Mouse (Mus musculus): Measurements from ENCODE around the gene Zc2hc1b.
A peak's percentile ranks its signal among the peaks of the same experiment; 100 is the strongest.
"Not testable (repeated sequence)": the region's sequence is repeated elsewhere in the genome, so short reads cannot be mapped to it uniquely, and the experiment has no call there.

Gene Zc2hc1b

DNA sequence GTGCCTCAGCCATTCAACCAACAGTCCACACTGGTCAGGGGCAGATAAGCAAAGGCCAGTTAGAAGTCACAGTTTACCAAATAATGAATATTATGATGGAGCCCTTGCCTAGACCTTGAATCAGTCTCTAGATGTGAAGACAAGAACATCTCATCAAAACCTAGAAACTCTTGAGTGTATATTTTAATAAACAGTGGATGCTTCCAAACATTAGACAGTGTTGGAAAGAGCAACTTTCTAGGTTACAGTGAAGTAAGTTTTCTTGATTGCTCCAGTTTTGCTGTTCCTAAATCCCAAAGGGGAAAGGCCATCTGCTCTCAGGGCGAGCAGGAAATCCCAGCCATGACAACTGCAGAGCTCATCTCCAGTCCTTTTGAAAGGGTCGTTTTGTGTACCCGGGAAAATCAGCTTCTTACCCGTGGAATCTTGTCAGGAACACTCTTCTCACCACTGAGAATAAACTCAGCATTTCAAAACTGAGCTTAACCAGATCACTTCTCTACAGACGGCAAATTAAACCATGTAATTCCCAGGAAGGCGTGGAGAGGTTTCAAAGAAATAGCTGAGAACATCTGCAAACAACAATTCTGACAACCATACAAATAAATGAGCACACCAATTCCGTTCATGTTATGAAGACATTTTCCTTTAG lies at the start of gene Zc2hc1b:
Gene Zc2hc1b, minus strand, starts transcription at position 51 of the 652 bp plus-strand sequence.
- no peak for DNase-seq (ENCODE audit: low read depth, low spot score)

DNA sequence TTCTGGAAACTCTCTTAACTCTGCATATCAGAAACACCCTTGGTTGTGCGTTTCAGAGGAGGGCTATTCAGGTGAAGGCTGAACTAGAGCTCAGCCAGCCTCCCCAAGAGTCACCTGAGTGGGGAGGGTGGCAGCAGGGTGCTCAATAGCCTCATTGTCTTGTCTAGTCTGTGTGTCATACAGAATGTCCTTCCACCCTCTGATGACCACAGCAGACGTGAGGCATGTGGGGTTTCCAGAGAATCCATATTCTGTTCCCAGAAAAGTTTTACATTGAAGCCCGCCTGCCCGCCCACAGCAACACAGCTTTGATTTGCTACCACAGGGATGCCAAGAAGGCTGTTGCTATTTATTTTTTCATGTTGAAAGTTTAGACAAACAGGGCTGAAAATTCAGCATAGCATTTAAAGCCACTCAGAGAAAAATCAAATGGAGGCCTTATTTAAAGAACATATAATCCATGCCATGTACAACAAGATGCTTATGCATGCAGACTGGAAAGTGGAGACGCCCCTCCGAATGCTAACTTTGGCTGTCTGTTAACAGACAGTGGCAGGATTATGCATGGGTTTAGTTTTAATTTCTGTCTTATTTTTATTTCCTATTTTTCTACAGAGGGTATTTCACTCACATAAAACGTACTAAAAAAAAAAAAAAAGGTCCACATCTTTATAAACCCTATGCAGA lies 47.7 kb upstream of the Zc2hc1b start:
- no peak for DNase-seq (ENCODE audit: low read depth, low spot score)

DNA sequence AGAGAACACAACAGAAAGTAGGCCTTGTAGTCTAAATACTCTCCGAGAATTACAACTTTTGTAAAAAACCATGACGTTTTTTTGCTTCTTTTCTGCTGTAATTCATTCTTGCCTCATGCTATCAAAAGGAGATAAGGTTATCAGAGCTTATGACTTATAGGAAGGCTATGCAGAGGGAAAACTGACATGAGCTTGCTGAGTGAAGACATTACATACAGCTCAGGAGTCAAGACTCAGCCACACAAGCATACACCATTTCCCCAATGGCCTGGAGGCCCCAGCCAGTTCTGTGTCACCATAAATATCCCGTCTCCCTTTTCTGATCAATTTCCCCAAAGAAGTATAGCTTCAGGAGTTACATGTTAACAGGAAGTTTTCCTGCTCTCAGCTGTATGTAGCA lies 44.3 kb upstream of the Zc2hc1b start:
- no peak for DNase-seq (ENCODE audit: low read depth, low spot score)

DNA sequence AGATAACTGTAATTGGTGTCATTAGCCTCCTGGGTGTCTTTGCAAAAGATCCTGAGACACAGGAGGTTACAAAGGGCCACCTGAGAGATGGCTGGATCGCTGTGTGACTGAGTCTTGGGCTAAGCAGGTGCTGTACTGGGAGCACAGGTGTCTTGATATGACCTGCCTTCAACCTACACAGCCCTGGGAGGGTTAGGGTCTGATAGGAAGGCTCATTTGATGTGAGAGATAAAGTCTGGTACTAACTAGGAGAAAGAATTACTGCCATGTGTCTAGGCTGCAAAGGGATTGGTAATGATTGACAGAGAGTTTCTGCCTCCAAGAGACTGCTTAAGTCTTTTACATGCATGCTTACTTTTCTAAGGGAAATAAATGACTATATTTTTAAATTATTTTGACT lies 42.2 kb upstream of the Zc2hc1b start:
- DNase-seq (ENCODE audit: low read depth, low spot score), result no peak

DNA sequence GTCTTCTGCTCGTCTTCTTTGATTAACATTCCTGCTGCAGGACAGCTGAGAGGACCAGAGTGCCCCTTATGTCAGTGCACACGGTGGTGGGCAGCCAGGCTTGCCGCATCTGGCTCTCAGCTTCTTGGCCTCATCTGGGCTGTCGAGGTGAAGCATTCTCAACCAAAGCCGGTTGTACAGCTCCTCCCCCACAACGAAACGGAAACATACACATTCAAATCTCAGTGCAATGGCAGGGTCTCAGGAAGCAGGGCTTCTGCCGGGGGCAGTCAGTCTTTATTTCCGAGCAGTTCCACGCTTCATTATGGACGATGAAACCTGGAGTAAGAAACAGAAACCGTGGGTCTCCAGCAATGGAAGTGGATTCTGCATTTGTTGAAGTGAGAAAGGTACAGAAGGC lies 36.1 kb upstream of the Zc2hc1b start:
- no peak for DNase-seq (ENCODE audit: low read depth, low spot score)

DNA sequence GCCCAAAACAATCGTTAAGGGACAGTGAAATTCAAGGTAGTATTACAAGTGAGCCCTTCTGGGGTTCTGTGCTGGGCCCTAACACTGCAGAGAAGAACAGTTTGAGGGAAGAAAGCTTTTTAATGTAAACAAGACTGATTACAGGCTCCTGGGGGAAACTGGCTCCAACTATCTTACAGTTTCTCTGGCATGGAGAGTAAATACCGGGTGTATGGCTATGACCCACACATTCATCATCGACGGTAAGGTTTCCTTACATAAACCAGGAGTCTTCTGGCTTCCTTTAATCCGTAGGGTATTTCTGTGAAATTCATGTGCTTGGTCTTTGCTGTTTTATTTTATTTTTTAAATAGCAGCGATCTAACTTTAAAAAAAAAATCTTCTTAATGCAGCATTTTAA lies 35.0 kb upstream of the Zc2hc1b start:
- DNase-seq (ENCODE audit: low read depth, low spot score), result no peak

DNA sequence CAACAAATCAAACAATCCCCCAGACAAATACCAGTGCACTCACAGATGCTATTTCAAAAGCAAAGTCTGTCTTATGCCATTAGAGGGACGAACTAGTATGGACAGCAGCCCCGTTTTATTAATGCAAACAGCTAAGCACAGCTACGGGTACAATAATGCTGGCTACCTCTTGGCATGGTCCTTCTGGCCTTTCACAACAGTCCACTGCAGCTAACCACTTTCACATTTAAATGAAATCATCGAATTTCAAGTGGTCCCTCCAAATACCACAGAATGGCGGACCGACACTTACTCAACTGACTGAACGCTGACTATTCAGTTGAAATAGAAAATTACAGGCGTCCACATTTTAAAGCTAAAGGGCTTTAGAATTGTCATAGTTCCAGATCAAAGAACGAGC lies 34.5 kb upstream of the Zc2hc1b start:
- no peak for DNase-seq (ENCODE audit: low read depth, low spot score)

DNA sequence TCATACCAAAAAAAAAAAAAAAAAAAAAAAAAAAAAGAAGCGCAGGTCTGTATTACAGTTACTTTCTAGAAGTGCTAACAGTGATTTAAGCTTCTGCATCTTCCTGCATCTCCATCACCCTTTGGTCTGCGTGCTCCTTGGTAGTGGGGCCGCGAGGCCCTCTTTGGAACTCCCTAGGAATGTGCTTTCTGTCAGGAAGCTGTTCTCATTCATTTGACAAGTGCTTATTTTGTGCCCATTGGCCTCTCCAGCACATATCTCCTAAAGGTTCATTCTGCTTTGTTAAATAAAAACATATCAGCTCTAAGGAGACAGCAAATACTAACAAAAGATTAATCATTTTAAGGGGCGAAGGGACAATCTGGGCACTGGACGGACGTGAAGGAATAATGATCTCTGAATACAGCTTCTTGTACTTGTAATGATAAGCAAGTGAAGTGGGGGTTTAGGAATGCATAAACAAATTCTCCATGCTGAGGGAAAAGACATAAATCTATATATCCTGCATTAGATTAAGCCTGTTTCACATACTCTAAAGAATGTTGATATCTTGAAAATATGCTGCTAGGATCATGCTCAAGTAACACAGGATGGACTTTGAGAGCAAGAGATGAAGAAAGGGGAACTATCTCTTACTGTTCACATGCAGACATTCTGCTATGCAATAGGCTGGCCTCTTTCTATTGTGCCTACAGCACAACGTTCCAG lies 32.3 kb upstream of the Zc2hc1b start:
- no peak for DNase-seq (ENCODE audit: low read depth, low spot score)

DNA sequence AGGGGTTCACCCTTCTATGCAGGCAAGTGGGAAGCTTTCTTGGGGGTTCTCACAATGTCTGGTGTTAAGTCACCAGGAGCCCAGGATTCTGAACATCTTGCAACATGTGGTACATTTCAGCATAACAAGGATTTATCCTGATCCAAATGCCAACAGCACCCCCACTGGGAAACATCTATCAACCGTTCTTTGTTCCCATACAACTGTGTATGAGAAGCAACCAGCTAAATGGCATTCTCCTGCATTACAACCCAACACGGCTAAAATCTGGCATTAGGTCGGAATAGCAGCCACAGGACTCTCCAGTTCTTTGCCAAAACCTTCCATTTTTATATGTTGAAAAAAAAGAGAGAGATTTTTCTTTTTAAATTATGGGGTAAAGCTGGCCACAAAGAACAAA lies 31.7 kb upstream of the Zc2hc1b start:
- DNase-seq (ENCODE audit: low read depth, low spot score), result no peak

DNA sequence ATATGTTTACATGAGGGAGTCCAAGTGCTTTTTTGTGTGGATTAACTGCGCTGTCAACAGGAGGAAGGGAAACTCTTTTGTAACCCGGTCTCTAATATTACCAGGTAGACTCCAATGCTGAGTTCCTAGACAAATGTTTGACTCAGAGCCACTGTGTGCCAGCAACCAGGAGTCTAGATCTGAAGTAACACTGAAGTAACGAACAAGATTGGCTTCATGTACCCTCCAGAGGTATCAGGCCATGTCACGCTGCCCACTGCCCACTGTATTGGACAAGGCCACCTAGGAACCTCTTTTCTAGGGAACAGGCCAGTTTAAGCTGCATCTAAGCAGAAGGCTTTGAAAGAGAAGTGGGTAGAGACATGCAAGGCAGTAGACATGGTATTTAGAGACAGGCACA lies 31.2 kb upstream of the Zc2hc1b start:
- no peak for DNase-seq (ENCODE audit: low read depth, low spot score)

DNA sequence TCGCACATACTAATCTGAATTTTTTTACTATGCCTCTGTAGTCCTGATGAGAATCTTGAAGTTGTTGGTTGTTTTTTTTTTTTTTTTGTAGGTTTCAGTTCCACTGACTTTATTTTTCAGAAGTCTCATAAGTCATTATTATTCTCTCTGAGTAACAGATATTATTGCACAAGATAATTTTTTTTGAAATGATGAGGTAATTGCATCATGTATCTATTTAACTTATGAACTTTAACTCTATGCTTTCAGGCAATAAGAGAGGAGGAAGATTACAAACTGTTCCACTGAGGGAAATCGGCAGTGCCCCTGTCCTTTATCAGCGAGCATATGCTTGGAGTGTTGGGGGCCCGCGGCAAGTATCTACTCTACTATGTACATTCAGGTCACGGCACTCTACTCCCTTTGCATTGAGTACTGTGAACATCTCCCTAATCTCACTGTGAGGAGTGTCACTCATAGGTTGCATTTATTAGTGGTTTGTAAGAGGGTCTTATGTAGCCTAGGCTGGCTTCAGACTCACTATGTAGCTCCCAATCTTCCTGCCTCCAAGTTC lies 24.0 kb upstream of the Zc2hc1b start:
- no peak for DNase-seq (ENCODE audit: low read depth, low spot score)

DNA sequence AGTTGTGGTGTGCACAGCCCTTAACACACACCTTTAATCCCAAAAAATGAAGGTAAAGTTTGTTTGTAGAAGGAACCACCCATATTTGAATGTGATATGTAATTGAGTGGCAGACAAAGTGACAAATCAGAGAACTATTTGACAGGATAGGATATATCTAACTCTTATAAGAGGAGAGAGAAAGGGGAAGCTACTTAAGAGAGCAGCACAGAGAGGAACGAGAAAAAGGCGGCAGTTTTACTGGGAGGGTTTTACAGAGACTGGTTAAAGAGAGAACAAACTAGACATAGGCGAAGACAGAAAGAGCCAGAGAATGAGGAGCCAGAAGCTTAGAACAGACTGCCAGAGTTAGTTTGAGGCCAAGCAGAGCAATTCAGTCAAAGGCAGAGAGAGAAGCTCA lies 23.0 kb upstream of the Zc2hc1b start:
- DNase-seq (ENCODE audit: low read depth, low spot score), result no peak

DNA sequence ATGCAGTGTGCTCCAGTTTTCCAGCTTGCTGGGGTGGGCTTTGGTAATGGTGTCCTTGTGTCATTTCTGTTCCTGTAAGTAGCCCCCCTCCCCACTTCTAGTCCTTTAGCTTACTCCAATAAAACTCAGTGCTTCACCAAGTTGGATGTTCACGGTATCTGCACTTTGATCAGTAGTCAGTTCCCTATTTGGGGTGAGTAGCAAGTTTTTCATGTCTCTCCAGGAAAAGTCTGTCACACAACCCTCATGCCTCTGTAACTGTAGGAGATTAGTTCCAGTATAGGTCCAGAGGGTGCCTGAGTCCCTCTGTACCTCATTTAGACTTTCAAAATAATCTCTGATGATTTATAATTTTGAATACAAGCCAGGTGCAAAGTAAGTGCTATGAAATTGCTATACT lies 21.4 kb upstream of the Zc2hc1b start:
- no peak for DNase-seq (ENCODE audit: low read depth, low spot score)

DNA sequence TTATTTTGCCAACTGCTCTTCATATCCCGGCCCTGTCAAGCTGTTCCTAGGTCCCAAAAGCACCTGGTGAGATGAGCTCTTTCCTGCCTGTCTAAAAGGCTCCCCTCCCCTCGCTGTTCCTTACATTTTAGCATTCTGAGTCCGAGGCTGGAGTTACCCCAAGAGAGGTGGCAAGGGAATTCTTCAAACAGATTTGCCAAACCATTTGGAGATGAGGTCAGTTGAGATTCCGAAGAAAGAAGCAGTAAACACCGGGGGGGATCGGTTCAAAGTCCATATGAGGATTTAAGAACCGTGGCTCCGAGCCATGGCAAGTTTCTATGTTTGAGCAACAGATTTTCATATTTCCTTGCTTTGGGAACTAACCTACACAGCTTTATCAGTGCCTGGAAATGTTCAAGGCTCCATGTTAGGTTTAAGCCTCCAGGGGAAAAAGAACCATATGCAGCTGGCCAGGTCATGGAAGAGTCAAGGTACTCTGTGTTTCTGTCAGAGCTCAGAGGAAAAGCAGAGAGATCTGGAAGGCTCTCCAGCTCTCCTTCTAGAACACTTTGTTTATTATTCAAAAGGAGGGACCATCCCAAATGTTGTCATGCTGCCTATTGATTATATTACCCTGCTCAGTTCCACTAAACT lies 19.2 kb upstream of the Zc2hc1b start:
- DNase-seq (ENCODE audit: low read depth, low spot score), result no peak

DNA sequence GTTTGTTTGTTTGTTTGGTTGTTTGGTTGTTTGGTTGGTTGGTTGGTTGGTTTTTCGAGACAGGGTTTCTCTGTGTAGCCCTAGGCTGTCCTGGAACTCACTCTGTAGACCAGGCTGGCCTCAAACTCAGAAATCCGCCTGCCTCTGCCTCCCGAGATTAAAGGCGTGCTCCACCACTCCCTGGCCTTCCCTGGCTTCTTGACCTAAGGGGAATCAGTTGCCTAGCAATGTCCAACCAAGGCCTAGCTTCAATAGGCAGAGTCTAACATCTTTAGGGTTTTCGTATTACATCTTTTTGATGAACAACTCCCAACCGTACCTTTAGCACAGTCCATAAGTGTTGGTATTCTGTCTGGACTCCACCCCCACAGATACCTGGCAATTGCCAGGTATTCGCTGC lies 15.7 kb upstream of the Zc2hc1b start:
- DNase-seq (ENCODE audit: low read depth, low spot score), result not testable (repeated sequence)

DNA sequence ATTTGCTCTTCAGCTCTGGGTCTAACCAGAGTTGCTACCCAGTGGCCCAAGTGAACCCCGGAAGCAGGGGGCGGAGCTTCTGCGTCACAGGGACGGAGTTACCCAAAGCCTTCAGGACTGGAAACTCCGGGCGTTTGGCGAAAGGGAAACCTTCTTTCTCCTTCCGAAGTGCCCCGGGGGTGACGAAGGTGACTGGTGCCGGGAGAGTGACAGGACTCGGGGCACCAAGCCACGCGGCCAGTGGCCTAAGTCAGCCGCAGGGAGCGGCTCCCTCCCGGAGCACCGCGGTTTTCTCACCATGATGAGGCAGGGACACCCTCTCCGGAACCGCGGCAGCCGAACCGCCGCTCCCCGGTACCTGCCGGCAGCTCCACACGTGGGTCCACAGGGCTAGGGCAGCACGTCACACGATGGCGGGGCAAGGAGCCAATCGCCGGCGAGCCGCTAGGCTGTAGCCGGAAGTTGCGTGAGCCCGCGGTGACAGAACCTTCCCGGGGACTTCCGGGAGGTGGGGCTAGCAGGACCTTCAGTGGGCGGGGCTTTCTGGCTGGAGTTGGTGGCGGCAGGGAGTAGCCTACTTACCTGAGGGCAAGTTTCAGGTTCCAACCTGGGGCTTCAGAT lies 15.0 kb upstream of the Zc2hc1b start, which contains the start of gene Ltv1:
Gene Ltv1, minus strand, starts transcription at position 438 of the 621 bp plus-strand sequence.
- DNase-seq (ENCODE audit: low read depth, low spot score), result peak; percentile 85

DNA sequence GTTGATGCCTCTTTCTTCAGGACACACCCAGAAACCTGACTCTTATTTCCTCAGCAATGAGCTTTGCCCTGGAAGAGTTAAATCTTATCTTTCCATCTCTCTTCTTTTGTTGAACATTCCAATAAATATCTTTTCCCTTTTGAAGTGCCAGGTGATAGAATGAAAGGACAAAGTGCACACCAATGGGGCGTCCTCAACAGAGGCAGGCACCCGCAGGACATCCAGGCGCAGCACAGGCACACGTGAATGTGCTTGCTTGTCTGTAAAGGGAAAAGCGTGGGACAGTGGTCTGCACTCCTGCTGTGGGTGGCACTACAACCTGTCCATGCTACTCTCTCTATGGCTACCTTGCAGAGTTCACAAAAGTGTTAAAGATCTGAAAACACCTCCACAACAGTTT lies 12.1 kb upstream of the Zc2hc1b start:
- no peak for DNase-seq (ENCODE audit: low read depth, low spot score)

DNA sequence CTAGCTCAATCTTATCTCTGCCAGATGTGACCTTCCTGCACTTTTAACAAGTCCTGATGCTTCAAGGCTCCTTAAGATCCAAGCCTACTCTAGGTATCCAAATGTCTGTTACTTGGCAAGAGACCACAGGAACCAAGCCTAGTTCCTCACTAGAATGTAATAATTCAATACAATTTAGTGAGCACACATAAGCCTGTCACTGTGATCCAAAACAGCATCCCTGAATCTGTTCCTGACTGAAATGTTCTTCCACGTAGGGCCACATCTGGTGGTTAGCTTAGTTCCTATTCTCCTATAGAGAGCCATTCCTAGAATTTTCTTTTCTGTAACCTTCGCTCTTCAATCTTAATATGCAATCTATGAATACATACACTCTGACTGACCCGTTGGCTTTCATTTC lies 8.9 kb upstream of the Zc2hc1b start:
- no peak for DNase-seq (ENCODE audit: low read depth, low spot score)

DNA sequence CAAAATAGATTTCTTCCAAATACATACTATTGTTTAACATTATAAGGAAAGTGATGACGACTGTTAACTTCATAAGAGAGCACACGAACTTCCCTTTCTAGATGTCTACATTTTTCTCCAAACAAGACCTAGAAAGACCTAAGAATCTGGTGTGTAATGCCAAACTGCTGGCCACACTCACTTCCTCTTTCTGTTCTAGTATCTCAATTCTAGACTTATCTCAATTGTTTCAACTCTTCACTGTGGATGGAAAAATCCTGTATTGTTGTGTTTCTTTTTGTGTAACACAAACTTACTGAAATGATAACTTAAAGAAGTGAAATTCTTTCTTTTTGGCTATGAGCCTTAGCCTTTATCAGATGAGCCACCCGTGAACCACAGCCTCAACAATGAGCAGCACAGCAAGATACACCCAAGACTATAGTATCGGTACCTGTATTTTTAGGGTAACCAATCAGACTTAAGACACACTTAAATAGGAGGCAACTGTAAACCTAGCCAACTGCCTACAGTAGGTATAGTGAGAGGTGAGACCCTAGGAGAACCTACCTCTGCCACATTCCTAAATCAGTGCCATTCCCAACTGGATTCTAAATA lies 6.4 kb upstream of the Zc2hc1b start:
- DNase-seq (ENCODE audit: low read depth, low spot score), result no peak

DNA sequence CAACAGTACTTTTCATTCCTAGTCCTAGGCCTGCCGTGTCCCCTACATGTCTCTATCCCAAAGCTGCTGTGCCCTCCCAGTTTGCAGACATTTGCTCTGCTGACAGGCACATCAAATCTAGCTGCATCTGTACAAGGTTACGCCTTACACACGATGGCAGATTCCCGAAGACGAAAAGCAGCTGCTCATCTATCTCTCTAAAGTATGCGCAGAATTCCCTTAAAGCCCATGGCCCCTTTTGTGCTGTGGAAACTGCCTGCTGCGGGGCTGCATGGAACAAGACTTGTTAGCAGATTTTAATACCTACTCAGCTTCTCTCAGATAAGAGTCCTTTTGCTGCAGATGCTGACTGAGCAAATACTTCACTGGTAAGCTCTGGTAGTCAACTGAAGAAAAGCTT lies 2.4 kb upstream of the Zc2hc1b start:
- DNase-seq (ENCODE audit: low read depth, low spot score), result no peak

DNA sequence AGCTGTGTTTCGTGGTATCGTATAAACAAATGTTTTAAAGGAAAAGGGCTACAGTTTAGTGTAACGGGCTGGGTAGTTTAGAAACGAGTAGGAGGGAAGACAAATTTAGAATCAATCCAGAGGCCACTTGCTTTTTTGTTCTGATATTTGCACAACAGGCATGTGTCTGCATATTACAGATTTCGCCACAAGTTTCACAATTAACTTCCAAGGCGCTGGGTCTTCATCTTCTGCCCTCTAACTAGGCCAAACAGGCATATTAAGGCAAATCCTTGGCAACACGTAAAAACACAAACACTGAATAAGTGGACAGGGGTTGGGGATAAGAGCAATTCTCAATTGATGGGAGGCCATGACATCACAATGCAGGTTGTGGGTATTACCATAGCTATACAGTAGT lies 2.0 kb downstream of the Zc2hc1b start:
- DNase-seq (ENCODE audit: low read depth, low spot score), result no peak

Data from retina, postnatal 7 days (tissue).